Mouse (Mus musculus) T-helper 17 cell (primary cell): Measurements from ENCODE around the gene Nrn1l.

Experiments used
- in situ Hi-C, 2 experiments: fragments of 300-600 bp; cut with MboI, MseI; formaldehyde crosslinking; loops; 1 replicate in 1 of 2; 2 replicates in 1 of 2; pipeline ENCODE4 v1.15.1; 2025; ENCODE audit warnings: high pct_unique_total_duplicates in 2 of 2

Gene Nrn1l

DNA sequence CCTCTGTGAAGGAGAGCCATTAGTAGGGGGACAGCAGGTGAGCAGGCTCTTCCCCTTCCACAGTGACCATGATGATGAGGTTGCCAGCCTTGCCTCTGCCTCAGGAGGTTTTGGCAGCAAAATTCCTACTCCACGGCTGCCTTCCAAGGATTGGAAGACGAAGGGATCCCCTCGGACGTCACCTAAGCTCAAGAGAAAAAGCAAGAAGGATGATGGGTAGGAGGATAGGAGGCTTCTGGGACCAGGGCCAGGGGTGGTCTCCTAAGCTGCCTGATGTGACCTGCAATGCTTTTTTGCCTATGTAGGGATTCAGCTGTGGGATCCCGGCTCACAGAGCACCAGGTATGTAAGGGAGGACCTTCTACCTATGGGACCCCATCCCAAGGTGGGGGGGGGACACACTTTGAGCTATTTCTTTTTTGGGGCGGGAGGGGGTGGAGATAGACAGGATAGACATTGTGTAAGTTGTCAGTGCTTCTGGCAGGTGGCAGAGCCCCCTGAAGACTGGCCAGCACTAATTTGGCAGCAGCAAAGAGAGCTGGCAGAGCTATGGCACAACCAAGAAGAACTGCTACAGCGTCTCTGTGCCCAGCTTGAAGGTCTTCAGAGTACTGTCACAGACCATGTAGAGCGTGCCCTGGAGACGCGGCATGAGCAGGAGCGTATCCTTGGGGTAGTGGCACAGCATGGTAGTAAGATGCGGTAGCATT is 3.5 kb upstream of the Nrn1l start:
- in situ Hi-C loops = loop anchor here (5.0 kb wide), 1 partner anchor 42 kb away; the partner anchor contains the start of gene Ctrl (in 2 of the 2)

DNA sequence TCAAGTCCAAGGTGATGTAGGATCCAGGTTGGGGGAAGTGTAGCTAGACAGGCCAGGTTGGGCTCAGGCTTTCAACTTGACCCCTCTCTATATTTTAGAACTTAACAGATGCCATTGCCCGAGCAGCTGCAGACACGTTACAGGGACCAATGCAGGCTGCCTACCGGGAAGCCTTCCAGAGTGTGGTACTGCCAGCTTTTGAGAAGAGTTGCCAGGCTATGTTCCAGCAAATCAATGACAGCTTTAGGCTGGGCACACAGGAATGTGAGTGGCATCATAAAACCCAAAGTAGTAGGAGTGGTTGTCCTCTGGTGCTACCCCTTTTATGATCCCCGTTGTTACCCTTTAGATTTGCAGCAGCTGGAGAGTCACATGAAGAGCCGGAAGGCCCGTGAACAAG is 2.5 kb upstream of the Nrn1l start:
- in situ Hi-C loops = no loop called here

DNA sequence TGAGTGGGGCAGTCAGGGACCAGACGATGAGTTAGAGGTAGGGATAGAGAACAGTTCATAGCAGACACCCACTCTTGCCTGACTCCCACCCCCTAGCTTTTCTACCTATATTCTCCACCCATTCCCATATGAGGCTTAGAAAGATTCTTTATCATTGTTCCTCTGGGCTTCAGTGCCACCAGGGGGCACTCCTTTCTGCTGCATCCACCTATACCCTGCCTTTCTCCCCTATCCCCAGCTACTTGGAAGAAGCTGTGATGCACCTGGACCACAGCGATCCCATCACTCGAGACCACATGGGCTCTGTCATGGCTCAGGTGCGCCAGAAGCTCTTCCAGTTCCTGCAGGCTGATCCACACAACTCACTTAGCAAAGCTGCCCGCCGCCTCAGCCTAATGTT is 935 bp upstream of the Nrn1l start:
- in situ Hi-C loops = no loop called here

DNA sequence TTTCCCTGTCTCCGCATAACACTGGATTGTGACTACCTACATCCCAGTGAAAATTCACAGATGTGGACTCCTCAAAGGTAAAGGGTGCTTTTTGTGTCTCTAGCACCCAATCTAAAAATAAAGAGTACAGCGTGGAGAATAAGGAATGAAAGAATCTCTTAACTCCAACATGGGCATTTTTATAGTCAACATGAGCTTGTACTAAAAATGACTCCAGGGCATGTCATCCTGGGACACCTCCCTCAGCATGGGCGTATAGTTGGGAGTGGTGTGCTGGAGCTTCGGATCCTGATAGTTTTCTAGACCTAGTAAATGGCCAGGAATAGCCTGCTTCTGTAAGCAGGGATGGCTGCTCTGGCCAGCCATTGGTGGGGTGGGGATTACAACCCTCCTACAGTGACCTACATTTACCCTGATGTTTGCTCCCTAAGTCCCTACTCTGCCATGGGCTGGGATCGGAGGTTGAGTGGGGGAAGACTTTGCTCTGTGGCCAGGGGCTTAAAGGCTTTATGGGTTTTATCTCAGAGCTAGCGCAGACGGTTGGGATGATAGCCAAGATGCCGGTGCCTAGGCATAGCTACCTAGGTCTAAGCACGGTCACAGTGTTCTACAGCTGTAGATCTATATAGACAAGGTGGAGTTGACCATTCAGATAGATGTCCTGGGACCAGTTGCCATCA is 4.6 kb downstream of the Nrn1l start:
- in situ Hi-C loops = no loop called here

DNA sequence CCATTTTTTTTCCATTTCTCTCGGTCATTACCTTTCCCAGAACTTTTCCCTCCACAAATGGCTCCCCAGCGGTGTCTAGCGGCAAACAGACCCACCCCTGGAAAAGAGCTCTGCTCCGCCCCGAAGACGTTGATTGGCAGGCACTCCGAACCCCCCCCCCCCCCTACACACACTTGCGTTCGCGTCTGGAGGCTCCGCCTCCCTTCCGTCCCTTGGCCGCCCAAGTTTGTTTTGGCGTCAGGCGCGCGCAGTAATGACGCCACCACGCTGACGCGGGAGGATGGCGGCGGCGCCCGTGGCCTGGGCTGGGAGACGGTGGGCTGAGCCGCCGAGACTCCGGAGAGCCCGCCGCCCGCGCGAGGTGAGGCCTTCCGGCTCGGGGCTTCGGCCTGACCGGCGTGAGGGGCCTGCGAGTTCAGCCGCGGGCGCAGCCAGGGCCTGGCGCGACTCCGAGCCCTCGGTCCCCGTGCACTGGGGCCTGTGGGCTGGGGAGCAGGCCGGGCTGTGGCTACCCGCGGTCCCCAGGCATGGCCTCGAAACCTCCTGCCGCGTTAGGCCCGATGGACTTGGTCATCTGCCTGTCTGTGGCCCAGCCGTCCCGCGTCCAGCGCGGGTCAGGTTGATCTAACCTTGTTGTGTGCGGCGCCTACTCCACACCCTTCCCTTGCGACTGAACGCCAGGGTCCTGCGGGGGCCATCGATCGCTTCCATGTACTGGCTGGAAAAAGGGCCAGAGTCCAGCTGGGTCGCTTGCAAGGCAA is 7.0 kb downstream of the Nrn1l start, which contains the start of gene Pskh1:
Gene Pskh1 (plus strand): TSS at position 262 of the 761 bp plus-strand sequence.
- in situ Hi-C loops = no loop called here

DNA sequence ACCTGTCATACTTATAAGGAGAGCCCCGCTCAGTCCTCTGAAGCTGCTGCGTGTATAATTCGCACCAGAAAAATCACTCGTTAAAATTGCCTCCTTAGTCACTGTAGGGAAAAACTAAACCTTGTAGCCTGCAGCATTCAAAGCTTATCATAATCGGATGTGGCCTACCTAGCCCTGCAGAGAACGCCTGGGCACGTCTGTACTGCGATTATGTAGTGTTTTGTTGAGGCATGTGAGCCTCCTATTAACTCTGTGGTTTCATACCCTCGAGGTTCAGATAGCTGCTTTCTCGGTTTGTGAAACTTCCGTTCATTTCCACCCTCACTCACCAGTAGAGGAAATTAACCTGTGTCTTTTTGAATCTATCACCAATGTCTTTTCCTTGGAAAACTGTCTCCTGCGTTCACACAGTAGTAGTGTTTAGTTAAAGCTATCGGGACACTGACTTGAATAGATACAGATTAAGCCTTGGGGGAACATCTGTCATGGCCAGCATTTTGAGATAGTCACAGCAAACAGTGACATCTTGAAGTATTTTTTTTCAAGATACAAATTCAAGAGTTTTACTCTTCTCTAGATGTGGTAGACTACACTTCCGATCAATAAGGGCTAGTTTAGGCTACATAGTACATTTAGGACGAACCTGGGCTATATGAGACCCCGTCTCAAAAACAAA is 7.7 kb downstream of the Nrn1l start:
- in situ Hi-C loops = no loop called here

DNA sequence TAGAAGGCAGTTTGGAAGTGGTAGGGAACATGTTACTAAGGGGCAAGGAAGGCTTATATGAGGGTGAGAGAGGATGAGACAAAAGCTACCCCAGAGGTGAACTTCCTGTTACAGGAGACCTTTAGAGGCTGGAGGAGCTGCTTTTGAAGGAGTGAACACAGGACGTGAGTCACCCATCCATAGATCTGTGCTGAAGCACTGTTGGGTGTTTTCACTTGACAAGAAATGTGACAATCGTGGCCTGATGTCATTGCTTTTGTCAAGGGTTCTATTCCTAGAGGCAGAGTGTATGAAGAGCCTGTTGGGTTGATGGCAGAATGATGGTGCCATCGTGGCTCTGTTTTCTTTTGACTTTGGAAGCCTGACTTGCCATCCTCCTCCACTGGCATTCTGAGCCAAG is 26.0 kb downstream of the Nrn1l start:
- in situ Hi-C loops = no loop called here

DNA sequence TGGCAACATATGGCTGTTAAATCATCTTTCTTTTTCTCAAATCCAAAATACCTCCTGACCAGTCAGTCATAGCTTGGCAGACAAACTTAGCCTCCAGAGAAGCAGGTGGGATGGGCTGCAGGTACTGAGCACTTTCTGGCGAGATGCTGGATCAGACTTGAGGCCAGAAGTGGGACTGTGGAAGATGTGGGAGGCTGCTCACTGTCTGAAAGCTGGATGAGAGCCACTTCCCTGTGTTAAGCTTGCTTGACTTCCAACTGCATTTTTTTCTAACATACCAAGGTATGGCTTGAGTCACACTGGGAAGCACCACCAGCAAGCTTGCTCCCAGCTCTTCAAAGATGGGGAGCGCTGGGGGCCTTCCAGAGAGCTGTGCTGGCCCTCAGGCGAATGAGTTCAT is 31.8 kb downstream of the Nrn1l start:
- in situ Hi-C loops = no loop called here

DNA sequence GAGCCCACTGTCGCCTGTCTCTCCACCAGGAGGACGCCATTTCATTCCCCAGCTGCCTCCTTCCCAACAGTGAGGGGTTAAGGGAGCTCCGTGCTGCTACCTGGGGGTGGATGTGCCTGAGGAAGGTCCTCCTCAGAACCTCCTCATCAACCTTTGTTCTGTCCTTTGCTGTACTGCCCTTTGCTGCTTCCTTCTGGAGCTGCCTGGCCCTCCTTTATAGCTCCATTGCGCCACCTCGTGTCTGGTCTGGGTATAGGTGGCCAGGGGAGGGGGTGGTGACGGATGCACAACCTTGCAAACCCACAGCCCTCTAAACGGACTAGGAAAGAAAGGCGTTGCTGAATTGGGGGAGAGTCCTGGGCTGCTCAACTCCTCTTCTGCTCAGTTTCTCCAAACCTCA is 37.2 kb downstream of the Nrn1l start:
- in situ Hi-C loops = loop anchor here (5.0 kb wide), 2 partner anchors 43 to 218 kb away; no protein-coding TSS in a partner anchor

DNA sequence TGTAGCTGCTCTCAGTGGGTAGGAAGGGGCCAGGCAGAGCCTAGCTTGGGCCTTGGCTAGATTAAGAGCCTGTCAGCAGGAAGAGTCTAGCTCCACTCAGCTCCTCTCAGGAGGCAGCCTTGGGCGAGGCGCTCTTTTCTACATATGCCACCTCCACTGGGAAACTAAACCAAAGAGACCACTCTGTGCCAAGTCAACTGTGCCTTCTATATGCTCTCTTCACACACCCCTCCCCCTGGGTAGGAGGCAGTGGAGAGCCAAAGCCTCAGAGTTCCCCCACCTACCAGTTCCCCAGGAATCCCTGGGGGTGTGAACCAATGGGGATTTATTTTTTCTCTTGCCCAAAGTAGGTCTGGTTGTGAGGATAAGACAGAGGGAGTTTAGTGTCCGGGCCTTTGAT is 37.9 kb downstream of the Nrn1l start:
- in situ Hi-C loops = loop anchor here (5.0 kb wide), 2 partner anchors 44 to 219 kb away; no protein-coding TSS in a partner anchor

DNA sequence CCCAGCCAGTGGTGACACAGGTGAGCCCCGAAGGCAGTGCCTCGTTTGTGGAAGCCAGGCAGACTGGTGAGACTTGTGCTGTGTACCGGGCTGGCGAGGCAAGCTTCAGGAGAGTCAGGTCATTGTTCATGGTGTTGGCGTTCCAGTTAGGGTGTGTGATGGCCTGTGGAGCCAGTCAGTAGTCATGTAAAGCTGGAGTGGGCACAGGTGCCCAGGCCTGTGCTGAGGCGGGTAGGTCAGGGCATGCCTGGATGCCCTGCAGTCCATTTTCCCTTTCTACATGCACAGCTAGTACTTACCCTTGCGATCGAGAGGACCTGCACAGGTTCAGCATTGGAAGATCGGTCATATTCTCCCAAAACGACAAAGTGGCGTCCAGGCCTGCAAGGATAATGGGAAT is 39.2 kb downstream of the Nrn1l start:
- in situ Hi-C loops = loop anchor here (5.0 kb wide), 2 partner anchors 45 to 220 kb away; no protein-coding TSS in a partner anchor

DNA sequence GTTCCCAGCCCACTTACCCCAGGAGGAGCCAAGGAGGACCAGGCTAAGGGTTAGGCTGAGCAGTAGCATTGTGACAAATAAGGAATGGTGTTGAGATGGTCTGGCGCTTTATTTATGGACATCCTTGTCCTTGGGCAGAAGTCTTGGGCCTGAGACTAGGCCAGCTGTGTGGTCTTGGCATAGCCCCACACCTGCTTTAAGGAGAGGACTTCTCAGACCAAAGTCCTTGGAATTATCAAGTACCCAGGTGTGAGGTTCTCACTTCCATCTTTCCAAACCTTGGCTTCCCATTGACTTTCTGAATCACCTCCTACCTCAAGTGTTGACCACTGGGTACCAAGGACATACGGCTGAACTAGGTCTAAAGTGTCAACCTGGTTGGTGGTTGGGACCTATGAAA is 40.4 kb downstream of the Nrn1l start, which contains the start of gene Ctrl:
Gene Ctrl (minus strand): TSS at position 101 of the 400 bp plus-strand sequence.
- in situ Hi-C loops = loop anchor here (5.0 kb wide), 2 partner anchors 46 to 221 kb away; no protein-coding TSS in a partner anchor

DNA sequence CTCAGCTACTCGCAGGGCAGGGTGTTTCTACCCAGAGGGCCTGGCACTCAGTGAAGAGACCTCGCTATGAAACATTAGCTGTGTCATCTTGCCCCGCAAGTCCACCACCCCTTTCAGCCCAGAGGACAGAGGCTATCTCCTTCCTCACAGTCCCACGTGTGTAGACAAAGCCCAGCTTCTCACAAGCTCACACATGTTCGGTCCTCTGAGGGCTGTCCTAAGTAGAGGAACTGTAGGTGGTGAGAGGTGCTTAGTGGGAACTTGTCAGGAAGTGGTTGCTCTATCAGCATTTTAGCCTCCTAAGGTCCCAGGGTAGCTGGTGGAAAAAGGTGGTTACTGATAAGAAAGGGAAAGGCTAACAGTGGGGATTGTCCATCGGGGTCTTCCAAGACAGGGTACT is 41.7 kb downstream of the Nrn1l start:
- in situ Hi-C loops = loop anchor here in 1 of 2 experiments (5.0 kb wide), 1 partner anchor 223 kb away; no protein-coding TSS in a partner anchor

DNA sequence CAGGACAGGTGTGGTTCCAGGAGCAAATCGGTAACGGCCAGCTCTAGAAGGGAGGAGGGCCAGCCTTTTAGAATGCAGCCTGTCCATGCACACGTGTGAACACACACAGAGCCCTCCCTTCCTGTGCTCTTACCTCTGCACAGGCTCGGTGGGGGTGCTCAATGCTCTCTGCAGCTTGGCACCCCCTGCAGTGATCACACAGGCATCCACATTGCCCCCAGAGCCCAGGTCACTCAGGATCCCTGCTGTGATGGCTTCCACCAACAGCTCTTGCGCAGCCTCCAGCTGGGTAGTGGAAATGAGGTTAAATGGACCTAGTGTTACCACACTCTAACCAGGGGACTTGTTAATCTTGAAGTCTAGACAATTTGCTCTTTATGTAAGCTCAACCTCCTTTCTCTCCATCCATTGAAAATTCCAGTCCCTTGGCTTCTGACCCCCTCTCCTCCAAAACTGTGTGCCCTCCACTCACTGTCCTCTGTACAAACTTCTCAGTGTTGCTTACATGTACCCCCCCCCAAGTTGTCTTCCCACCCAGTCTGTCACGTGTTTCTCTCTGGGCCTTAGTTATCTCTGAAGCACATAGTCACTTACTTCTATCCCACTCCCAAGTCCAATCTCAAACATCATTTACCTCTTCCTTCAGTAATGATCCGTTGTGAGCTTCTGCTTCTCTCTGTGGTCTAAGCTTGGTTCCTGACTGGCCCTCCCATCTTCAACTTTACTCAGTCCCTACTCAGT is 42.7 kb downstream of the Nrn1l start:
- in situ Hi-C loops = loop anchor here in 1 of 2 experiments (5.0 kb wide), 1 partner anchor 224 kb away; no protein-coding TSS in a partner anchor

DNA sequence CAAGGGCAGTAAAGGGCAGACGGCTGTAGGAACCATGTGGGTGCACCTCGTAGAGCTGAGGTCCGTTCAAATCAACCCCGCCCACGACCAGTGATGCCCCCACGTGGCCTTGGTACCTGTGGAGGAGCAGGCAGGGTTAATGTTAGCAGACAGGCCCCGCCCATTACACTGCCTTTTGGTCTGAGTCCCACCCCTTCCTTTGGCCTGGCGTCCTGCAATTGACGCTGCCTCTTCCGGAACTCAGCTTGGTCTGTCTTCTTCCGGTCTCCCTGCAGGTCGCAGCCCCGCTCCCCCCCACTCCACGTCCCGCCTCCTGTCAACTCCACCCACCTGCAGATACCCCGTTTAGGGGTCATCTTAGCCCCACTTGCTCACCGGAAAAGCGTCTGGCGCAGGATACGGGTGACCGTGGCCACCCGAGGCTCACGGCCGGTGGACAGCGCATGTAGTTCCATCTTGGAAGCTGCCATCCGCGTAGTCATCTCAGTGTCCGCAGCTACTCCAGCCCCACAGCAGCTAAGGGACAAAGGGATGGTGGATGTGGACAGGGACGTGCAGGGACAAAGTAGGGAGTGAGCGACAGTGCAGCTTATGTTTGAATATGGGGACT is 43.6 kb downstream of the Nrn1l start:
- in situ Hi-C loops = loop anchor here in 1 of 2 experiments (5.0 kb wide), 1 partner anchor 225 kb away; no protein-coding TSS in a partner anchor

DNA sequence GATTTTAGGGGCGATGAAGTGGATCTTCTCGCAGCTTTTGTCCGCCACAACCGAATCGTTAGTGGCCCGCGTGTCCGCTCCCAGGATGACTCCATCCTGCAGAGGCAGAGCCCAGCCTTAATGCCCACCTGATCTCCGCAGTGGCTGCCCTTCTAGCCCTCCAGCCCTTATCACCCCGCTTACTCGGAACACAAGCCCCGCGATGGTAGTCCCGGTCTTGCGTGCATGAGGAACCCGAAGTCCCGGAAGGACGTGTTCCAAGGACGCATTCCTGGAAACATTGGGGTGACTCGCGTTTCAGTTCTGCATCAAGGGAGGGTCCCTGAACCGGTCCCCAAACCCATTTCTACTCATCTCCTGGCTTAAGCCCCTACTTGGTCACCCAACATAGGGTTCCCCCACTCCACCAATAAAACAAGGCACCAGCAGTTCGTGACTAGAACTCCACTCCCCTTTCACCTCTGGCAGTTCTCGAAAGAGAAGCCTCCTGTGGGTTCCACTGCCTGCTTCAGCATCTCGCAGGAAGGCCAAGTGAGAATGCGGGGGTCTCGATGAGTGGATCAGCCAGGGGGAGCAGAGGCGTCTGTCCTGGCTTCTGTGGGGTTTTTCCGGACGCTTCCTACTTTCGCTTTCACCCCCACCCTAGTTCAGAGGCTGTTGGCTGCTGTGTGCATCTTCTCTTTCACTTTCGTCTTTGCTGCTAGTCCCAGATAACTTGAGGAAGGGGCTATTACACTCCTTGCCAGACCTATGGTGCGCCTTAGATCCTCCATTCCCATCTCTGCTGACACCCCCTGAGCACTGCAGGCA is 44.3 kb downstream of the Nrn1l start:
- in situ Hi-C loops = loop anchor here in 1 of 2 experiments (5.0 kb wide), 1 partner anchor 225 kb away; no protein-coding TSS in a partner anchor

DNA sequence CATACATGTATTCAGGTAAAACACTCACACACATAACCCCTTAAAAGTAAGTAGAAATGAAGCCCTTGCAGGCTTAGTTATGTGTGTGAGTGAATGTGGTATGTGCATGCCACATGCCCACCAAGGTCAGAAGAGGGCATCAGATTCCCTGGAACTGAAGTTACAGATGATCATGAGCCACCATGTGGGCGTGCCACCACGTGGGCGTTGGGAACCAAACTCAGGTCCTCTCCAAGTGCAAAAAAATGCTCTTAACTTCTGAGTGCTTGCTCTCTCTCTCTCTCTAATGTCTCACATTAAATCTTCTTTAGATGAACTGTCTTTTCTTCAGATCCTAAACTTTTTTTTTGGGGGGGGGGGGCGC is 44.9 kb downstream of the Nrn1l start, which contains the start of gene Psmb10:
Gene Psmb10 (minus strand): TSS at position 139 of the 364 bp plus-strand sequence.
- in situ Hi-C loops = loop anchor here in 1 of 2 experiments (5.0 kb wide), 1 partner anchor 226 kb away; no protein-coding TSS in a partner anchor

DNA sequence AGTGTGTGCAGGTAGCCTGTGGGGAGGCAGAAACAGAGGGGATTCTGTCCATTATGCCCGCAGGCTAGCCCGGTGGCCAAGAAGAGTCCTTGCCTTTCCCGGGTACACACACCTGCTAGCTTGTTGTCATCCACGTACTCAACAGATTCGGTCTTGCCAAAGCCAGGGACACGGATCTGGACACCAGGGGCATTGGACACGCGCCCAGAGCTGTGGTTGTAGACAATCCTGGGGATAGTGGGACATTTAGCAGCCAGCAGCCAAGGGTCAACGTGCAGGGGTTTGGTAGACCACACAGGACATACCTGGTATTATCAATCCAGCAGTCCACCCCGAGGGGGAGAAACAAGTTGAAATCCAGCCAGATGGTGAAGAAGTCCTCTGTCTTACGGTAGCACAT is 48.7 kb downstream of the Nrn1l start:
- in situ Hi-C loops = no loop called here

DNA sequence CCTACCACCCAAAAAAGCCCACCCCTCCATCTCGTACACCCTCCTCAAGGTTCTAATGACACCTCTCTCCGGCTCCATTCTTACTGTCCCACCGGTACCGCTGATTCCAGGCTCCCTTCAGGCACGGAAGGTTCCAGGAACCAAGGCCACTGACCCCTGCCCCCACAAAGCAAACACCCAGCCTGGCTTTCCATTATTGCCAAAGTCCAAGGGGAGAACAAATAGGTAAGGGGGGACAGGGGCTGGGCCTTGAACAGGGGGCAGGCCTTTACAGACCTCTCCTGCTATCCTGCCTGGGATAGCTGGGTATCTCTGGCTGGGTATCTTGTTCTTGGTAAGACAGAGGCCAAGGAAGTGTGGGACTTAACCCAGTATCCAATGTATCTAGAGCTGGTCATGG is 49.2 kb downstream of the Nrn1l start:
- in situ Hi-C loops = no loop called here
